Mouse (Mus musculus) forebrain, embryonic 10.5 days (tissue): ENCODE measurements around the gene Eya4. TPM values are rescaled to one million over a fixed set of nuclear protein-coding genes. Genes with fewer than 3 reads are reported as not detected.

ENCODE experiments used
- DNase-seq: peaks from one replicate; pipeline ENCODE4 v3.0.0-alpha.2; 2017; ENCODE audit warnings: low spot score; ENCODE audit errors: extremely low spot score
- H3K27ac ChIP-seq: fragments of 300-500 bp; sonication (generic); 2 replicates; pipeline ENCODE4 v1.5.1; 2016; ENCODE audit warnings: mild to moderate bottlenecking
- H3K27me3 ChIP-seq: fragments of 300-500 bp; sonication (generic); 2 replicates; pipeline ENCODE4 v1.6.1; 2016; ENCODE audit warnings: mild to moderate bottlenecking; ENCODE audit not compliant: poor library complexity, severe bottlenecking
- H3K36me3 ChIP-seq: fragments of 300-500 bp; sonication (generic); replicated peaks from 2 replicates; pipeline ENCODE4 v1.6.1; 2016; ENCODE audit warnings: mild to moderate bottlenecking, moderate library complexity
- H3K4me1 ChIP-seq: fragments of 300-500 bp; sonication (generic); 2 replicates; pipeline ENCODE4 v1.6.1; 2016
- H3K4me3 ChIP-seq: fragments of 300-500 bp; sonication (generic); 2 replicates; pipeline ENCODE4 v1.5.1; 2016; ENCODE audit warnings: mild to moderate bottlenecking, moderate library complexity
- H3K9me3 ChIP-seq: fragments of 300-500 bp; sonication (generic); 2 replicates; pipeline ENCODE4 v1.6.1; 2016; ENCODE audit warnings: mild to moderate bottlenecking, moderate library complexity
- WGBS: fragments of 180-500 bp; shearing (Covaris S2); methylation state at CpG from one replicate; pipeline ENCODE4 v1.1.7; 2016; 5-methylcytosine and 5-hydroxymethylcytosine counted together
- polyA plus RNA-seq: library from polyadenylated mRNA; unstranded; fragments of >200 nt; fragmentation: Nextera tagmentation; extraction: Ambion mirVana; gene quantifications from 2 replicates; pipeline ENCODE4 v1.2.1, GENCODE M21; 2016

Eya4 gene
- polyA plus RNA-seq, 1 experiment from 2014 or later: 5.1 TPM

GRCm38 (mm10) chr10:23176666-23177346 lies 173.8 kb downstream of the Eya4 start:
- peaks cover 41% of the 10 kb centered on the region for H3K4me1 ChIP-seq
- H3K9me3 ChIP-seq: no peaks in the 10 kb centered on the region
- no peaks in the 10 kb centered on the region for H3K36me3 ChIP-seq
- 0 out of 2 replicates have a peak, but pooled peaks cover 6% of the 10 kb centered on the region for H3K27me3 ChIP-seq
- WGBS: 83% methylated on average over 8 of the region's 8 CpGs
- no peak overlapping the region for H3K27ac ChIP-seq
- DNase-seq: no peak
- no peak overlapping the region for H3K4me3 ChIP-seq

GRCm38 (mm10) chr10:23171541-23171940 lies 179.0 kb downstream of the Eya4 start:
- Histone ChIP-seq H3K9me3 (no peaks in the 10 kb centered on the region), H3K4me3 (no peak overlapping the region), H3K36me3 (no peaks in the 10 kb centered on the region), H3K27me3 (no peaks in the 10 kb centered on the region), H3K4me1 (no peaks in the 10 kb centered on the region), H3K27ac (no peak overlapping the region)
- DNase-seq: no peak
- 88% methylated on average over 7 of the region's 7 CpGs for WGBS

DNA sequence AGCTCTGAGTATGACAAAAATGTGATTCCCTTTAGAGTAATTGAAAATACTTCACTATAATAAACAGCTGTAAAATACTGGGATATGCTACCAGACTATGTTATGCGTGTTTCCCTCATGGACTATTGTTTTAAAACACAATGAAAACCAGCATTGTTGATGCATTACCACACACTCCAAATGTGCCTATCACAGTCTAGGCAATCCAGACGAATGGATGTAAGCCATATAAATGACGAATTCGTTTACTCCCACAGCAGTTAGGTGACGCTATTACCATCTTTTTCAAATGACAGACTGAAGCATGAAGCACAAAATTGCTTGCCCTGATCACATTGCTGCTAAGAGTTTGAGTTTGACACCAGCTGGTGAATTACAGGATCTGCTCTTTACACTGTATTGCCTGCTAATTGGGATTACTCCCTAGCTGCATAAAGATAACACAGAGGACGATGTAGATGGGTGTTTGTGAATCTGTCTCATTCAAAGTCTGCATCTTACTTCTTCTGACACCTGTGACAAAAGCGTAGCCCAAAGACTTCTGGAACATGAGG lies 185.4 kb downstream of the Eya4 start:
- no peak for DNase-seq
- Histone ChIP-seq H3K9me3 (no peaks in the 10 kb centered on the region), H3K4me3 (no peak overlapping the region), H3K4me1 (peaks cover 18% of the 10 kb centered on the region), H3K27me3 (no peaks in the 10 kb centered on the region), H3K27ac (no peak overlapping the region), H3K36me3 (no peaks in the 10 kb centered on the region)
- 88% methylated on average over 7 of the region's 7 CpGs for WGBS

GRCm38 (mm10) chr10:23159844-23160243 lies 190.7 kb downstream of the Eya4 start:
- Histone ChIP-seq H3K9me3 (no peaks in the 10 kb centered on the region), H3K27ac (no peak overlapping the region), H3K4me3 (no peak overlapping the region), H3K4me1 (peaks cover 8% of the 10 kb centered on the region), H3K27me3 (no peaks in the 10 kb centered on the region), H3K36me3 (peaks cover 9% of the 10 kb centered on the region)
- 79% methylated on average over 10 of the region's 10 CpGs for WGBS
- DNase-seq: no peak

- Histone ChIP-seq H3K9me3 (no peaks in the 10 kb centered on the region), H3K4me1 (peaks cover 8% of the 10 kb centered on the region), H3K27me3 (no peaks in the 10 kb centered on the region), H3K4me3 (no peak overlapping the region), H3K36me3 (peaks cover 9% of the 10 kb centered on the region), H3K27ac (no peak overlapping the region)
- no peak for DNase-seq
- whole genome bisulfite sequencing: 92% methylated on average over 11 of the region's 11 CpGs
Measured at GRCm38 (mm10) chr10:23159138-23159537, 191.4 kb downstream of the Eya4 start.

- Histone ChIP-seq H3K9me3 (no peaks in the 10 kb centered on the region), H3K4me1 (no peaks in the 10 kb centered on the region), H3K36me3 (peaks cover 10% of the 10 kb centered on the region), H3K4me3 (no peak overlapping the region), H3K27ac (peak overlapping the region; percentile 40; the same call in 1 of the 2 replicates), H3K27me3 (no peaks in the 10 kb centered on the region)
- no peak for DNase-seq
- WGBS: 84% methylated on average over 18 of the region's 18 CpGs
Measured at GRCm38 (mm10) chr10:23156866-23157625, 193.5 kb downstream of the Eya4 start.

DNA sequence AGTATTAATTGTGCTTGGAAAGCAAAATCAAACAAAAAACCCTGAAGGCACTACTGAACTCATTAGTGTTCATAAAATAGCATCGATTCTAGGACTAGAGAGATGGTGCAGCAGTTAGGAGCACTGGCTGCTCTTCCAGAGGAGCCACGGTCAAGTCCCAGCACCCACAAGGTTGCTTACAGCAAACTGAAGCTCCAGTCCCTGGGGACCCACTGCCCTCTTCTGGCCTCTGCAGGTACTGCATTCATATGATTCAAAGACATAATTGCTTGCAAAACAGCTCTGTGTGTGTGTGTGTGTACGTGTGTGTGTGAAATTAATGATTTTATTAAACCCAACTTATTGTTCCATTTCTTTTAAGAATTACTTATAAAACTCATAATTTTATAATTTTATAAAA lies 200.2 kb downstream of the Eya4 start:
- no peak for DNase-seq

DNA sequence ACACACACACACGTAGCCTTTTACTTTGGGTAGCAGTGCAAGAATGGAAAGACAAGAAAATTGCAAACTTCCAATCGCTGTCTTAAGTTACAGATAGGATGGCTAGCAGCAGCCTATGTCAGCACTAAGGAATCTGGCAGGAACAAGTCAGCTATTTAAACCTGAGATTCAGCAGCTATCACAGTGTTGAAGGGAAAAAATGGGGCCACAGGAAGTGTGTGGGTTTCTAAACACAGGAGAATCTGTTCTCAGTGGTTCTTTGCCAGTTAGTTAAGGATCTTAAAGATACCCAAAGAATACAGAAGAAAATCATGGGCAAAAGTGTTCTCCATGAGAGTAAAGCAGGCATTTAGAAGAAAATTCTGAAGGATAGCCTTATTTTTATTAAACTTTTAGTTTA lies 206.0 kb downstream of the Eya4 start:
- Histone ChIP-seq H3K27me3 (no peaks in the 10 kb centered on the region), H3K27ac (no peak overlapping the region), H3K36me3 (no peaks in the 10 kb centered on the region; the same call in none of the 2 replicates), H3K4me1 (peaks cover 8% of the 10 kb centered on the region), H3K4me3 (no peak overlapping the region), H3K9me3 (no peaks in the 10 kb centered on the region)
- 76% methylated on average over 2 of the region's 2 CpGs for WGBS
- DNase-seq: no peak

More for the DNA sequence above, 200.2 kb downstream of the Eya4 start:
- Histone ChIP-seq H3K4me1 (peaks cover 8% of the 10 kb centered on the region), H3K4me3 (no peak overlapping the region), H3K9me3 (no peaks in the 10 kb centered on the region), H3K36me3 (peaks cover 16% of the 10 kb centered on the region), H3K27ac (no peak overlapping the region), H3K27me3 (no peaks in the 10 kb centered on the region)
- WGBS: 92% methylated on average over 3 of the region's 3 CpGs

DNA sequence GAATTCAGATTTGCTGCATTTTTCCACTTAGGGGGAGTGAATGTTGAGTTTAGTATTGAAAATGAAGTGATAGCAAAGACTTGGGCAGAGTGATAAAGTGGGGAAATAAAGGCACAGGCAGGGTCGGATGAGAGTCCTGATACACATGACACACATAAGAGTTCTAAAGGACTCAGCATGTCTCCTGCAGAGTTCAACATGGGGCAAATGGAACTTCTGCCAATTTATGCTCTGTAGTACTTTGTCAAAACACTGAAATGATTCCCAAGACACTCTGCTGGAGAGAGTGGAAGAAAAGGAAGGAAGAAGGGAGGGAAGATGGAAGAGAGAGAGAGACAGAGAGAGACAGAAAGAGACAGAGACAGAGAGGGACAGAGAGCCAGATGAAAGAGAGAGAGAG lies 222.6 kb downstream of the Eya4 start:
- Histone ChIP-seq H3K4me3 (no peak overlapping the region), H3K36me3 (peaks cover 16% of the 10 kb centered on the region), H3K27me3 (no peaks in the 10 kb centered on the region), H3K27ac (peak overlapping the region; percentile 71; the same call in 1 of the 2 replicates), H3K9me3 (no peaks in the 10 kb centered on the region), H3K4me1 (peaks cover 31% of the 10 kb centered on the region)
- no peak for DNase-seq
- WGBS: 83% methylated on average over 1 of the region's 1 CpGs

DNA sequence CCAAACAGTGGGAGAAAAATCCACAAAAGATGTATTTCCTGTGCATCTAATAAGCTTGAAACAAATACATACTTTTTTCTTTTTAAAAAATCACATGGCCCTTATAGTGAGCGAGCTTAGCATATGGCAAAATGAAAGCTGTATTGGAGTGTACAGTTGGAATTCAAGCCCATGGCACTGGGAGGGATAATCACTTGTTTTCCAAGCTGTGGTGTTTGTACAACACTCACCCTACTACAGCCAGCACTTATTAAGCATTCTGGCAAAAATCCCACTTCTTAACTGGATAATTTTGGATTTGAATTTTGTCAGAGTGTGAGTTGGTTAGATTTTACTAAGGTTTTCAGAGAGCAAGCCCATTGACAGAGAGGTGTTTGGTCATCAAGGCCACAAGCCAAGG lies 223.4 kb downstream of the Eya4 start:
- Histone ChIP-seq H3K36me3 (peaks cover 9% of the 10 kb centered on the region), H3K4me1 (peaks cover 31% of the 10 kb centered on the region), H3K4me3 (no peak overlapping the region), H3K27ac (peak overlapping the region; percentile 71), H3K9me3 (no peaks in the 10 kb centered on the region), H3K27me3 (no peaks in the 10 kb centered on the region)
- DNase-seq: no peak
- 93% methylated on average over 1 of the region's 1 CpGs for WGBS

- Histone ChIP-seq H3K4me3 (no peak overlapping the region), H3K27me3 (no peaks in the 10 kb centered on the region), H3K4me1 (peaks cover 31% of the 10 kb centered on the region), H3K9me3 (no peaks in the 10 kb centered on the region), H3K27ac (peak overlapping the region; percentile 71), H3K36me3 (peaks cover 9% of the 10 kb centered on the region)
- no peak for DNase-seq
- WGBS: 35% methylated on average over 5 of the region's 5 CpGs
Measured at GRCm38 (mm10) chr10:23126529-23126928, 224.1 kb downstream of the Eya4 start.

DNA sequence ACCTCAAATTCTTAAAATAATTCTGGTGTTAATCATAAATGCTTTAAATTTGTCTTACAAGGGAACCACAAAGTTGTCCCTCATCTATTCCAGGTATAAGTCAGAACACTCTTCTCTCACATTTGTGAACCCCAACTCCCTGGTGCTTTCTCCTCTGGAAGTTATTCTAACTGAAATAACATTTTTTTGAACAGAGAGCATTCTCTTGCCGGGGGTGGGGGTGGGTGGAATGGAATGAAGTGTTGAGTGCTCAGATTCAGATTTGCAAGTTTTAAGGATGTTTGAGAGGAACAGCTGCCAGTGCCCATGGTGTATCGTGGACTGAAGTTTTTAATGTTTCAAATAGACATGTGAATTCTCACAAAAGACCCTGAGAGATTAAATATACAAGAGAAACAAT lies 230.1 kb downstream of the Eya4 start:
- 0 out of 2 replicates have a peak overlapping the region, but pooled peaks have one; percentile 1 for H3K27ac ChIP-seq
- peaks cover 5% of the 10 kb centered on the region for H3K36me3 ChIP-seq
- DNase-seq: no peak
- H3K27me3 ChIP-seq: no peaks in the 10 kb centered on the region
- peaks cover 26% of the 10 kb centered on the region for H3K4me1 ChIP-seq
- H3K4me3 ChIP-seq: no peak overlapping the region
- 77% methylated on average over 2 of the region's 2 CpGs for WGBS
- no peaks in the 10 kb centered on the region for H3K9me3 ChIP-seq
